Mouse (Mus musculus): ENCODE results near the gene Metap2. TPM values are rescaled to one million over a fixed set of nuclear protein-coding genes. Genes with fewer than 3 reads are reported as not detected.

Metap2 gene
- total and polyA plus RNA-seq, 2 experiments = 20.3 to 42.6 TPM

DNA sequence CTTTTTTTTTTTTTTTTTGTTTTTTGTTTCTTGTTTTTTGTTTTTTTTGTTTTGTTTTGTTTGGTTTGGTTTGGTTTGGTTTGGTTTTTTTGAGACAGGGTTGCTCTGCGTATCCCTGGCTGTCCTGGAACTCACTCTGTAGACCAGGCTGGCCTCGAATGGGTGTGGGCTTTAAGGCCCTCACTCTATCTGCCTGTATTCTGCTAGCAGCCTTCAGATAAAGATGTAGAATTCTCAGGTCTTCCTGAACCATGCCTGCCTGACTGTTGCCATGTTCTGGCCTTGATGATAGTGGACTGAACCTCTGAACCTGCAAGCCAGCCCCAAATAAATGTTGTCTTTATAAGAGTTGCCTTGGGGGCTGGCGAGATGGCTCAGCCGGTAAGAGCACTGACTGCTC is 4.3 kb downstream of the Metap2 start:
- TF ChIP-seq CTCF (IDR thresholded peaks at IDR 0.05; ENCODE audit: low read depth, low read length) (no peak), POLR2A (IDR thresholded peaks at IDR 0.05; ENCODE audit: extremely low read depth, insufficient read depth, low read length) (no peak)
- no peaks in the 10 kb centered on the region for H3K27me3 ChIP-seq (ENCODE audit: control insufficient read depth, insufficient read depth, low read length)
- peaks cover 1% of the 10 kb centered on the region; the same call in 1 of the 2 replicates for H3K4me1 ChIP-seq (ENCODE audit: control insufficient read depth, insufficient read depth, low read length)
- WGBS = 93% methylated on average over 4 of the region's 4 CpGs
- H3K27ac ChIP-seq (replicated peaks; ENCODE audit: insufficient read depth, low read depth, low read length) = no peak overlapping the region
- DNase-seq (ENCODE audit: extremely low read depth, low read depth, low spot score) = no peak
- H3K9ac ChIP-seq (ENCODE audit: low read depth, low read length) = no peak overlapping the region
- H3K4me3 ChIP-seq (ENCODE audit: insufficient read depth, low read depth, low read length) = no peak overlapping the region
- no peaks in the 10 kb centered on the region for H3K36me3 ChIP-seq (ENCODE audit: control insufficient read depth, insufficient read depth, low read length)
- H3K79me2 ChIP-seq (ENCODE audit: control insufficient read depth, insufficient read depth, low read length) = peaks cover 17% of the 10 kb centered on the region; the same call in 1 of the 2 replicates

DNA sequence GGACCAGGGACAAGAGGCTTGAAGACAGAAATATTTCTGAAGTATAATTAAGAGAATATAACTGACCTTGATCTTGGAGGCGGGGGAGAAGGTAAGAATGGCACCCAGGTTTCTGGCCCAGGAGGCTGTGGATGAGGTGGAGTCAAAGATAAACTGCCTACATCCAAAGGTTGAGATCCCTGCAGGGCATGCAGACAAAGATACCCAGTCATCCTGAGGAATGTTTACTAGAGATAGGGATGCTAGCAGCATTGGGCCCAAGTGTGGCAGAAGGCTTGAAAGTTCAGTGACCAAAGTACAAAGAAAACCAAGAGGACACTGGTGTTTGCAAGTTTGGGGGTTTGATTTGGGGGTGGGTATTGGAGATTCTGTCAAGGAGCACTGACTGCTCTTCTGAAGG is 5.9 kb downstream of the Metap2 start:
- Histone ChIP-seq H3K4me1 (ENCODE audit: control insufficient read depth, insufficient read depth, low read length) (peaks cover 1% of the 10 kb centered on the region; the same call in 1 of the 2 replicates), H3K27me3 (ENCODE audit: control insufficient read depth, insufficient read depth, low read length) (no peaks in the 10 kb centered on the region), H3K4me3 (ENCODE audit: insufficient read depth, low read depth, low read length) (no peak overlapping the region), H3K36me3 (ENCODE audit: control insufficient read depth, insufficient read depth, low read length) (peaks cover 3% of the 10 kb centered on the region), H3K79me2 (ENCODE audit: control insufficient read depth, insufficient read depth, low read length) (peaks cover 22% of the 10 kb centered on the region; the same call in 1 of the 2 replicates), H3K27ac (replicated peaks; ENCODE audit: insufficient read depth, low read depth, low read length) (no peak overlapping the region), H3K9ac (ENCODE audit: low read depth, low read length) (no peak overlapping the region)
- no peak for DNase-seq (ENCODE audit: extremely low read depth, low read depth, low spot score)
- no peak for TF ChIP-seq CTCF (IDR thresholded peaks at IDR 0.05; ENCODE audit: low read depth, low read length)
- no peak for TF ChIP-seq POLR2A (IDR thresholded peaks at IDR 0.05; ENCODE audit: extremely low read depth, insufficient read depth, low read length)
- WGBS = 94% methylated on average over 1 of the region's 1 CpGs

DNA sequence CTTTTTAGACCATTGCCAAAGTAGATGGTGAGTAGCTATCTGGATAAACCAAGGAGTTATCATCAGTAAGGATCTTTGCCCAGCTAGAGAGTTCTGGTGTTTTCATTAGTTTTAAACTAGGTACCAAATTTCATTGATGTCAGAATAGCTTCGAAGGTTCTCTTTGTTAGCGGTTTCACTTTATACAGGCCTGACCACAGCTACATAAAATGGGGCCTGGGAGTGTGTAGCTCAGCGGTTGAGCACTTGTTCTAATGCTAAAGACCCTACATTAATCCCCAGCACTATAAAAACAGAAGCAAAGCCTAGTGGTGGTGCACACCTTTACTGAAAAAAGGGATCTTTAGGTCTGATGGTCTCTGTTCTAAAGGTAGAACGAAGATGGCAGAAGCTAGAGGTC is 6.3 kb downstream of the Metap2 start:
- no peak for DNase-seq (ENCODE audit: extremely low read depth, low read depth, low spot score)
- H3K4me1 ChIP-seq (ENCODE audit: control insufficient read depth, insufficient read depth, low read length) = peaks cover 1% of the 10 kb centered on the region; the same call in 1 of the 2 replicates
- peaks cover 24% of the 10 kb centered on the region; the same call in 1 of the 2 replicates for H3K79me2 ChIP-seq (ENCODE audit: control insufficient read depth, insufficient read depth, low read length)

DNA sequence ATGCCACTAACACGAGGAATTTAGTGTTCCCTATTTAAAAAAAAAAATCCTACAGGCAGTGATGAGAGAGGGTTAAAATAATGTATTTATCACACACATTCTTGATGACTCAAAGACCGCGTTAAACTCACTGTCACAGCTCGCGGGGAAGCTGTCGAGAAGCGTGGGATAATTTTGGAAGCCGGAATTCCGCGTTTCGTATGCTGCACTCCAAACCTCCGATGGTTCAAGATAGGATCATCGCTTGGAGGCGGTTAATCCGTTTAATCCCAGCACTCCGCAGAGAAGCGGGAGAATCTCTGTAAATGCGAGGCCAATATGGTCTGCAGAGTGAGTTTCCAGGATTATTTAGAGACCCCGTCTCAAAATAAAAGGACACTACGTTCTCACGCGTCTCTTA is 6.9 kb downstream of the Metap2 start:
- no peaks in the 10 kb centered on the region for H3K27me3 ChIP-seq (ENCODE audit: control insufficient read depth, insufficient read depth, low read length)
- peak overlapping the region; percentile 78 for H3K4me3 ChIP-seq (ENCODE audit: insufficient read depth, low read depth, low read length)
- no peak for DNase-seq (ENCODE audit: extremely low read depth, low read depth, low spot score)
- WGBS = 3% methylated on average over 22 of the region's 22 CpGs
- TF ChIP-seq CTCF (IDR thresholded peaks at IDR 0.05; ENCODE audit: low read depth, low read length) (no peak), POLR2A (IDR thresholded peaks at IDR 0.05; ENCODE audit: extremely low read depth, insufficient read depth, low read length) (no peak)
- peak overlapping the region; percentile 30 for H3K9ac ChIP-seq (ENCODE audit: low read depth, low read length)
- no peak overlapping the region; the same call in 1 of the 2 replicates for H3K27ac ChIP-seq (replicated peaks; ENCODE audit: insufficient read depth, low read depth, low read length)
- peaks cover 25% of the 10 kb centered on the region; the same call in 1 of the 2 replicates for H3K79me2 ChIP-seq (ENCODE audit: control insufficient read depth, insufficient read depth, low read length)
- peaks cover 10% of the 10 kb centered on the region for H3K36me3 ChIP-seq (ENCODE audit: control insufficient read depth, insufficient read depth, low read length)
- peaks cover 1% of the 10 kb centered on the region; the same call in 1 of the 2 replicates for H3K4me1 ChIP-seq (ENCODE audit: control insufficient read depth, insufficient read depth, low read length)

More for the DNA sequence above, 6.3 kb downstream of the Metap2 start:
- Histone ChIP-seq H3K9ac (ENCODE audit: low read depth, low read length) (no peak overlapping the region), H3K36me3 (ENCODE audit: control insufficient read depth, insufficient read depth, low read length) (peaks cover 8% of the 10 kb centered on the region), H3K27me3 (ENCODE audit: control insufficient read depth, insufficient read depth, low read length) (no peaks in the 10 kb centered on the region), H3K4me3 (ENCODE audit: insufficient read depth, low read depth, low read length) (no peak overlapping the region), H3K27ac (replicated peaks; ENCODE audit: insufficient read depth, low read depth, low read length) (no peak overlapping the region)
- WGBS = 83% methylated on average over 4 of the region's 4 CpGs
- no peak for TF ChIP-seq POLR2A (IDR thresholded peaks at IDR 0.05; ENCODE audit: extremely low read depth, insufficient read depth, low read length)
- no peak for TF ChIP-seq CTCF (IDR thresholded peaks at IDR 0.05; ENCODE audit: low read depth, low read length)

DNA sequence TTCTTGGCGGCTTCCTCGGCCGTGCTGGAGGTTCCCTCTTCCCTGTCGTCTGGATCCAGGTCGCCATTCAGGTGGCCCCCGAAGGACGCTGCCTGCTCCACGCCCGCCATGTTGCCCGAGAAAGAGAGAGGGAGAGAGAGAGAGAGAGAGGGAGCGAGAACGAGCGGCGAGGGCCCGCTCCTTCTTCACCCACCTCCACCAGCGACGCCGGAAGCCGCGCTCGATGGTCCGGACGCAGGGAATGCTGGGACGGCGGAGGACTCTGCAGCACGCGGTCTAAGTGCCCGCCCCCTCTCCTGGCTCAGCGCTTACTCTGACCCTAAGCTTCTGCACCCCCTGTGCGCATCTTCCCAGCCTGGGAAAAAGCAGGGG is 7.3 kb downstream of the Metap2 start:
- H3K36me3 ChIP-seq (ENCODE audit: control insufficient read depth, insufficient read depth, low read length) = peaks cover 10% of the 10 kb centered on the region

DNA sequence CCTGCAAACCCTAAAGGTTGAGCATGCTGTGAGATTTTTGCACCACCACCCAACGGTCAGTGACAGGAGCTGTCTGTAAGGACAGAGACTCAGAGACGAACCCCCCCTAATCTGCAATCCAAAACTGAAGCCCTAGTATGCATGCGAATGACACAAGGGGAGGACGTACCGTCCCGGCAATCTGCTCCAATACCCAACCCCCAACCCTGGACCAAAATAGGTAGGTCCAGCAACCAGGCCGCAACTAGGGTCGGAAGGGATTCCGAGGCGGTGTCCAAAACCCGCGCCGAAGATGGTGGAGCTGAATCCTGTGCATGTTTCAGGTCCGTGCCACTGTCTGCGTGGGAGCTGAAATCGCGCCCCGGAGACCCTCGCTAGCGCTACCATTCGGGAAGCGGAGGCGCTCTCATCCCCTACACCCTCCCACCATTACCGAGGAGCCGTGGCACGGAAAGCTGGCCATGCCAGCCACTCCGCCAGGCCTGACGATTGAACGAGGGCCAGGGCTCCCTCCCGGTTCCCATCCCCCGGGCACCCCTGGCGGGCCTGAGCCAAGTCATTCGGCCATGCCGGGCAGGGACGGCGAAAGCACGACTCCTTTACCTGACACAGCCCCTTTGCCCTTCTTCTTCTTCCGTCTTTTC is 7.8 kb downstream of the Metap2 start:
- DNase-seq (ENCODE audit: extremely low read depth, low read depth, low spot score) = peak; percentile 45
- H3K4me3 ChIP-seq (ENCODE audit: insufficient read depth, low read depth, low read length) = peak overlapping the region; percentile 78
- peak overlapping the region; percentile 87 for H3K9ac ChIP-seq (ENCODE audit: low read depth, low read length)
- peak overlapping the region; percentile 81 for H3K27ac ChIP-seq (replicated peaks; ENCODE audit: insufficient read depth, low read depth, low read length)
- TF ChIP-seq CTCF (IDR thresholded peaks at IDR 0.05; ENCODE audit: low read depth, low read length) (no peak), POLR2A (IDR thresholded peaks at IDR 0.05; ENCODE audit: extremely low read depth, insufficient read depth, low read length) (no peak)
- H3K27me3 ChIP-seq (ENCODE audit: control insufficient read depth, insufficient read depth, low read length) = no peaks in the 10 kb centered on the region
- WGBS = under 1% methylated on average over 38 of the region's 38 CpGs
- H3K79me2 ChIP-seq (ENCODE audit: control insufficient read depth, insufficient read depth, low read length) = peaks cover 30% of the 10 kb centered on the region; the same call in 1 of the 2 replicates
- H3K36me3 ChIP-seq (ENCODE audit: control insufficient read depth, insufficient read depth, low read length) = peaks cover 10% of the 10 kb centered on the region
- peaks cover 1% of the 10 kb centered on the region; the same call in 1 of the 2 replicates for H3K4me1 ChIP-seq (ENCODE audit: control insufficient read depth, insufficient read depth, low read length)

More for the DNA sequence above, 7.3 kb downstream of the Metap2 start:
- 0% methylated on average over 24 of the region's 30 CpGs for WGBS
- H3K79me2 ChIP-seq (ENCODE audit: control insufficient read depth, insufficient read depth, low read length) = peaks cover 29% of the 10 kb centered on the region; the same call in 1 of the 2 replicates
- H3K4me1 ChIP-seq (ENCODE audit: control insufficient read depth, insufficient read depth, low read length) = peaks cover 1% of the 10 kb centered on the region; the same call in 1 of the 2 replicates
- peak overlapping the region; percentile 78 for H3K4me3 ChIP-seq (ENCODE audit: insufficient read depth, low read depth, low read length)
- peak; percentile 76 for DNase-seq (ENCODE audit: extremely low read depth, low read depth, low spot score)
- peak overlapping the region; percentile 81 for H3K27ac ChIP-seq (replicated peaks; ENCODE audit: insufficient read depth, low read depth, low read length)
- H3K27me3 ChIP-seq (ENCODE audit: control insufficient read depth, insufficient read depth, low read length) = no peaks in the 10 kb centered on the region
- H3K9ac ChIP-seq (ENCODE audit: low read depth, low read length) = peak overlapping the region; percentile 87
- peak; percentile 59; the same call in 1 of the 2 replicates for TF ChIP-seq POLR2A (IDR thresholded peaks at IDR 0.05; ENCODE audit: extremely low read depth, insufficient read depth, low read length)
- TF ChIP-seq CTCF (IDR thresholded peaks at IDR 0.05; ENCODE audit: low read depth, low read length) = no peak
